Mouse (Mus musculus) small intestine, adult 2 months (tissue): Measurements from ENCODE around the gene Glt1d1. TPM values are rescaled to one million over a fixed set of nuclear protein-coding genes. Genes with fewer than 3 reads are reported as not detected.

Experiments
- H3K27ac ChIP-seq: fragments of 200-500 bp; 2 replicates; pipeline ENCODE4 v1.5.1; 2012; ENCODE audit warnings: low read depth, low read length, control low read depth, inconsistent platforms; ENCODE audit not compliant: insufficient read depth
- H3K27me3 ChIP-seq: fragments of 200-500 bp; 2 replicates; pipeline ENCODE4 v1.6.1; 2012; ENCODE audit warnings: mild to moderate bottlenecking, moderate library complexity, low read length, inconsistent platforms; ENCODE audit not compliant: control insufficient read depth, insufficient read depth
- H3K36me3 ChIP-seq: fragments of 200-500 bp; 2 replicates; pipeline ENCODE4 v1.6.1; 2012; ENCODE audit warnings: mild to moderate bottlenecking, low read length, control low read depth, inconsistent platforms; ENCODE audit not compliant: control insufficient read depth, insufficient read depth
- H3K4me1 ChIP-seq: fragments of 200-500 bp; 2 replicates; pipeline ENCODE4 v1.6.1; 2012; ENCODE audit warnings: low read length, inconsistent platforms, mixed read lengths; ENCODE audit not compliant: control insufficient read depth, insufficient read depth, insufficient read length
- H3K4me3 ChIP-seq: fragments of 200-500 bp; 2 replicates; pipeline ENCODE4 v1.5.1; 2012; ENCODE audit warnings: low read depth, mild to moderate bottlenecking, control low read depth, inconsistent platforms, low read length, moderate library complexity
- CTCF ChIP-seq: fragments of 200-500 bp; IDR thresholded peaks from 2 replicates; pipeline ENCODE4 v1.5.1; 2012; ENCODE audit warnings: low read depth, mild to moderate bottlenecking, control low read depth, inconsistent platforms, low read length, moderate library complexity, mixed read lengths; ENCODE audit not compliant: insufficient replicate concordance, insufficient read length; ENCODE audit errors: extremely low read depth
- POLR2A ChIP-seq: fragments of 200-500 bp; IDR thresholded peaks from 2 replicates; pipeline ENCODE4 v1.6.1; 2012; ENCODE audit warnings: low read depth, mild to moderate bottlenecking, control low read depth, inconsistent platforms, low read length, moderate library complexity
- WGBS: fragments of 180-500 bp; shearing (Covaris S2); methylation state at CpG from one replicate; pipeline ENCODE4 v1.1.7; 2018; 5-methylcytosine and 5-hydroxymethylcytosine counted together
- polyA plus RNA-seq: library from polyadenylated mRNA; depleted of rRNA; stranded (reverse); fragments of >200 nt; gene quantifications from 2 replicates; pipeline ENCODE4 v1.2.3, GENCODE M21; 2012

The Glt1d1 gene
- polyA plus RNA-seq, 1 experiment = 0.65 TPM

DNA sequence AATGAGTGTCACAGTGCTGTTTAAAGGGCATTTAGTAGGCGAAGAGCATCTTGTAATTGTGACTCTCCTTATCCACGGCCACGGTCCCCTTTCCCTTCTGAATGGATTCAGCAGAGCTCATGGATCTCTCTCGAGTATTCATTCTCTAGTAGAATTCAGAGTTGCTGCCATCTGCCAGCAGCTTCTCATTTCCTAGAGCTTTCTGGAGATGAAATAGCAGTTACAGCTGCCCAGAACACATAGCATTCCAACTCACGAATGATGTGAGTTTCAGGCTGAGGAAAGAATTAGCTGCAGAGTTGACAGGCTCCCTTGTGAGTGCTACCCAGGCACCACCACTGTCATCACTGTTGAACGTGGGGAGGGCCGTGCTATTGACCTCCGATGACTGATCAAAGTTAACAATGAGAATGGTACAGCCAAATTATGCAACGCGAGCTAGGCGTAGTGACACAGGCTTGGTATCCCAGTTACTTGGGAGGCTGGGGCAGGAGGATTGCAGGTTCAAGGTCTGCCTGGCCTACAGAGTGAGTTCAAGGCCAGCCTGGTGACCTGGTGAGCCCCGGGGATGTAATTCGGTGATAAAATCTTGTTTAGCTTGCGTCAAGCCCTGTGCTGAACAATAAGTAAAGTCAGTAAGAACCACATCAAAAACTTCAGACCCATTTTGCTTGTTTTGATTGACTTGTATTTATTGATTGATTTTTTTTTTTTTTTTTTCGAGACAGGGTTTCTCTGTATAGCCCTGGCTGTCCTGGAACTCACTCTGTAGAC lies 9.3 kb downstream of the Glt1d1 start:
- Histone ChIP-seq H3K27ac (no peak overlapping the region), H3K27me3 (no peaks in the 10 kb centered on the region), H3K4me1 (no peaks in the 10 kb centered on the region), H3K4me3 (no peak overlapping the region), H3K36me3 (no peaks in the 10 kb centered on the region)
- WGBS = 91% methylated on average over 15 of the region's 15 CpGs
- TF ChIP-seq POLR2A (no peak), CTCF (no peak)

GRCm38 (mm10) chr5:127648046-127648445 lies 16.0 kb downstream of the Glt1d1 start:
- 71% methylated on average over 6 of the region's 6 CpGs for WGBS
- no peak overlapping the region for H3K4me3 ChIP-seq
- no peaks in the 10 kb centered on the region for H3K36me3 ChIP-seq
- no peaks in the 10 kb centered on the region for H3K27me3 ChIP-seq
- no peaks in the 10 kb centered on the region for H3K4me1 ChIP-seq
- no peak overlapping the region for H3K27ac ChIP-seq
- TF ChIP-seq POLR2A (no peak), CTCF (peak; percentile 11; the same call in 1 of the 2 replicates)

- H3K4me3 ChIP-seq = no peak overlapping the region
- no peak overlapping the region for H3K27ac ChIP-seq
- TF ChIP-seq POLR2A = no peak
- peak; percentile 26; the same call in 1 of the 2 replicates for TF ChIP-seq CTCF
- no peaks in the 10 kb centered on the region for H3K4me1 ChIP-seq
- no peaks in the 10 kb centered on the region for H3K36me3 ChIP-seq
- H3K27me3 ChIP-seq = no peaks in the 10 kb centered on the region
These were observed 17.0 kb downstream of the Glt1d1 start for GRCm38 (mm10) chr5:127649077-127649476.

DNA sequence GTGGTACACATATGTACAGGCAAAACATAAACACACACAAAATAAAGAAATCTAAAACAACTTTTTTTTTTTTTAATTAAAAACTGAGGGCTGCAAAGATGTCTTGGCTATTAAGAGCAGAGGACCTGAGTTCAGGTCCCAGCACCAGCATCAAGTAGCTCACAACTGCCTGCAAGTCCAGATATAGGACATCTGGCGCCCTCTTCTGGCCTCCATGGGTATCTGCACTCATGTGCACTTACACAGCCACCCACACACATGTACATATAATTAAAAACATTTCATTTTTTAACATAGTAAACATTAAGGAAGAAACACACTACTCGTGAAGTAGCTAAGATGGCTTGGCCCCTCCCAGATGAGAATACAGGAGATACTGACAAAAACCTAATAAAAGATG lies 26.2 kb downstream of the Glt1d1 start:
- TF ChIP-seq CTCF (no peak), POLR2A (no peak)
- H3K27me3 ChIP-seq = no peaks in the 10 kb centered on the region
- 62% methylated on average over 2 of the region's 2 CpGs for WGBS
- no peaks in the 10 kb centered on the region for H3K4me1 ChIP-seq
- no peak overlapping the region for H3K4me3 ChIP-seq
- H3K36me3 ChIP-seq = no peaks in the 10 kb centered on the region
- H3K27ac ChIP-seq = no peak overlapping the region

DNA sequence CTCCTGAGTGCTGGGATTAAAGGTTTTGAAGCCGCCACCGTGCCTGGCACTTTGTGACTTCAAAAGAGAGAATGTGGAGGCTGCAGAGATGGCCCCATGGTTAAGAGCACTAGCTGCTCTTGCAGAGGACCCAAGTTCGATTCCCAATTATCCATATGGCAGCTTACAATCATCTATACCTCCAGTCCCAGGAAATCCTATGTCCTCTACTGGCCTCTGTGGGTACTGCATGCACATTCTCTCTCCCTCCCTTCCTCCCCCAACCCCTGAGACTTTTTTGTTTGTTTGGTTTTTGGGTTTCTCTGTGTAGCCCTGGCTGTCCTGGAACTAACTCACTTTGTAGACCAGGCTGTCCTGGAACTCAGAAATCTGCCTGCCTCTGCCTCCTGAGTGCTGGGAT lies 27.2 kb downstream of the Glt1d1 start:
- WGBS = 91% methylated on average over 3 of the region's 3 CpGs
- Histone ChIP-seq H3K36me3 (no peaks in the 10 kb centered on the region), H3K4me1 (no peaks in the 10 kb centered on the region), H3K4me3 (no peak overlapping the region), H3K27ac (no peak overlapping the region), H3K27me3 (no peaks in the 10 kb centered on the region)
- TF ChIP-seq CTCF (no peak), POLR2A (no peak)

DNA sequence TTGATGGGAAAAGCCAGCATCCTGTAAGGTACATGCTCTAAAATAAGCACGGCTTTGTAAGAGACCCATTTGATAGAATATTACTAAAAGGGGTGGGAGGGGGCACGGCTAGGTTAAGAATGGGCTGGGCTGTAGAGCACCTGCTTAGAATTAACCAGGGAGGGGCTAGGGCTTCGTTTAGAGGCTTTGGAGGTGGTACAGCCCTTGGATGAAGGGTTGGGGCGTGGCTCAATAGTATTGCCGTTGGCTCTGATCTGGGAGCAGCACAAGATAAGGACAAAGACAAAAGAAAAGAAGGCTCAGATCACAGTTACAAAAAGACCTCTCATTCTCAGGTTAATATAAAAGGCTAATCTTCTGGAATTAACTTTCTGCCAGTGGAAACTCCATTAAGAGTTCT lies 28.2 kb downstream of the Glt1d1 start:
- H3K36me3 ChIP-seq = no peaks in the 10 kb centered on the region
- H3K4me1 ChIP-seq = no peaks in the 10 kb centered on the region
- TF ChIP-seq CTCF (no peak), POLR2A (no peak)
- no peaks in the 10 kb centered on the region for H3K27me3 ChIP-seq
- WGBS = 60% methylated on average over 5 of the region's 5 CpGs
- no peak overlapping the region for H3K27ac ChIP-seq
- H3K4me3 ChIP-seq = no peak overlapping the region

DNA sequence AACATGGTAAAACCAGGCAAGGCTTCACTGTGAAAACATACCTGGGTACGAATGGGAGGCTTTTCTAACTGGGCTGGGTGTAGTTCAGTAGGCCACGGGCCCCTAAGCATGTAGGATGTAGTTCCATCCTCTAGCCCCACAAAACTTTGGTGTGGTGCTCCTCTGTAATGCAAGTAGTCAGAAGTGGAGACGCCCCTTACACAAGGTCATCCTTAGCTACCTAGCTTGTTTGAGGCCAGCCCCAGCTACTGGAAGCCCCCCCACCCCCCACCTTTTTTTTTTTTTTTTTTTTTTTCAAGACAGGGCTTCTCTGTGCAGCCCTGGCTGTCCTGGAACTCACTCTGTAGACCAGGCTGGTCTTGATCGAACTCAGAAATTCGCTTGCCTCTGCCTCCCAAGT lies 28.9 kb downstream of the Glt1d1 start:
- no peak overlapping the region for H3K27ac ChIP-seq
- 85% methylated on average over 5 of the region's 5 CpGs for WGBS
- H3K27me3 ChIP-seq = no peaks in the 10 kb centered on the region
- no peaks in the 10 kb centered on the region for H3K4me1 ChIP-seq
- no peak overlapping the region for H3K4me3 ChIP-seq
- H3K36me3 ChIP-seq = no peaks in the 10 kb centered on the region
- TF ChIP-seq POLR2A (no peak), CTCF (no peak)
